Mouse (Mus musculus) liver, embryonic 16.5 days (tissue): Measurements from ENCODE around the gene Olfr544. TPM values are rescaled to one million over a fixed set of nuclear protein-coding genes. Genes with fewer than 3 reads are reported as not detected.

Experiments used
- ATAC-seq: fragments of 200-750 bp; cut with Nextera tagmentation; 2 replicates; pipeline ENCODE4 v1.8.0; 2017; ENCODE audit warnings: low read depth, mild to moderate bottlenecking, moderate number of reproducible peaks, moderate library complexity
- H3K27ac ChIP-seq: fragments of 300-500 bp; sonication (generic); 2 replicates; pipeline ENCODE4 v1.5.1; 2014; ENCODE audit warnings: mild to moderate bottlenecking, low read length
- H3K27me3 ChIP-seq: fragments of 300-500 bp; sonication (generic); 2 replicates; pipeline ENCODE4 v1.6.1; 2014; ENCODE audit warnings: low read depth, low read length, mixed read lengths; ENCODE audit not compliant: control insufficient read depth, insufficient read depth
- H3K36me3 ChIP-seq: fragments of 300-500 bp; sonication (generic); 2 replicates; pipeline ENCODE4 v1.6.1; 2014; ENCODE audit warnings: mild to moderate bottlenecking; ENCODE audit not compliant: control insufficient read depth, insufficient read depth
- H3K4me1 ChIP-seq: fragments of 300-500 bp; sonication (generic); 2 replicates; pipeline ENCODE4 v1.6.1; 2014; ENCODE audit warnings: low read depth, low read length, mixed read lengths; ENCODE audit not compliant: control insufficient read depth
- H3K4me2 ChIP-seq: fragments of 300-500 bp; sonication (generic); 2 replicates; pipeline ENCODE4 v1.6.1; 2014; ENCODE audit warnings: low read depth, low read length, mixed read lengths
- H3K4me3 ChIP-seq: fragments of 300-500 bp; sonication (generic); 2 replicates; pipeline ENCODE4 v1.5.1; 2014; ENCODE audit warnings: low read depth, mild to moderate bottlenecking, low read length
- H3K9ac ChIP-seq: fragments of 300-500 bp; sonication (generic); 2 replicates; pipeline ENCODE4 v1.6.1; 2014; ENCODE audit warnings: low read depth, low read length
- H3K9me3 ChIP-seq: fragments of 300-500 bp; sonication (generic); replicated peaks from 2 replicates; pipeline ENCODE4 v1.6.1; 2016; ENCODE audit warnings: low read length; ENCODE audit not compliant: control insufficient read depth
- WGBS: fragments of 180-500 bp; shearing (Covaris S2); extraction: QIAGEN DNeasy Blood & Tissue Kit; methylation state at CpG from one replicate; pipeline ENCODE4 v1.1.7; 2014; ENCODE audit not compliant: insufficient replicate concordance; 5-methylcytosine and 5-hydroxymethylcytosine counted together
- polyA plus RNA-seq: library from polyadenylated mRNA; unstranded; fragments of >200 nt; fragmentation: Nextera tagmentation; extraction: Ambion mirVana; gene quantifications from 2 replicates; pipeline ENCODE4 v1.2.1, GENCODE M21; 2015

Gene Olfr544
- polyA plus RNA-seq, 1 experiment from 2014 or later: 0.08 TPM

DNA sequence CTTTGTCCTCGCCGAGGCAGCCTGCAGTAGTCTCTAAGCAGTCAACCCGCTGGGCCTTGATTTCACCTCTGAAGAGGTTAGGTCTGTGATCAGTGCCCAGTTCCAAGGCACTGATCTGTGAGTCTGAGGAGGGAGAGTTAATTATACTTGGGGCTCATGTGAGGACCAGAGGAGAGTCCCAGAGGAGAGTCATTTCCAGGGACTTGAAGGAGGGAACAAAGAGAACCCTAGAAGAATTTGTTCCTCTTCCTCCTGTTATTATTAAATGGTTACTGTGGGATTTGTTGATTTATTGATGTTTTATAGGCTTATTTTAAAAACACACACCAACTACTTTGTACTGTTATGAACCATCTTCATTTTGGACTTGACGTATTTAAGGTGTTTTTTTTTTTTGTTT lies 6.5 kb downstream of the Olfr544 start, which contains the start of gene Olfr543:
Olfr543 (minus strand) TSS at position 101 of the 400 bp plus-strand sequence.
- H3K36me3 ChIP-seq: no peaks in the 10 kb centered on the region
- no peak within 1 kb of the TSS for H3K4me3 ChIP-seq
- H3K27me3 ChIP-seq: no peaks in the 10 kb centered on the region
- H3K9ac ChIP-seq: no peak within 1 kb of the TSS
- WGBS: 84% methylated on average over 4 of the region's 4 CpGs
- no peak within 1 kb of the TSS for H3K4me2 ChIP-seq
- no peaks in the 10 kb centered on the region for H3K9me3 ChIP-seq
- no peak within 1 kb of the TSS for H3K27ac ChIP-seq
- H3K4me1 ChIP-seq: peaks cover 11% of the 10 kb centered on the region
- no peak for ATAC-seq

DNA sequence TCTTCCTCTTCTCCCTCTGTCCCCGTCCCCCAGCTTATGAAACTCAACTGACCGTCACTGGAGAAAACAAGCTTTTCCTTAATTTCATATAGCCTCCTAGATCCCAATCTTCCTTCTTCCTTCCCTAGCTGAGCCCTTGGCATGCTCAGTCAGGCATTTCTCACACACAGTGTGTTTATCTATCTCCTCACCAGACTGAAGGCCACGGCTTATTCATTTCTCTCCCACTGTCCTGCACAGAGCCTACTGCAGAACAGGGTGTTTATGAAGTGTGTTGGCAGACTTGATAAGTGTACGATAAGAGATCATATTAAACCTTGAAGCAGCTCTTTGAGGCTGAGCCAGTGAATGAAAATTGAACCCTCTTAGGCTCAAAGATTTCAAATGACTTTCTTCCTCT lies 7.3 kb downstream of the Olfr544 start:
- Histone ChIP-seq H3K4me3 (no peak overlapping the region), H3K36me3 (no peaks in the 10 kb centered on the region), H3K4me2 (no peak overlapping the region), H3K9me3 (no peaks in the 10 kb centered on the region), H3K27me3 (no peaks in the 10 kb centered on the region), H3K4me1 (peaks cover 3% of the 10 kb centered on the region; the same call in 1 of the 2 replicates), H3K9ac (no peak overlapping the region), H3K27ac (no peak overlapping the region)
- no peak for ATAC-seq
- 57% methylated on average over 4 of the region's 4 CpGs for WGBS

DNA sequence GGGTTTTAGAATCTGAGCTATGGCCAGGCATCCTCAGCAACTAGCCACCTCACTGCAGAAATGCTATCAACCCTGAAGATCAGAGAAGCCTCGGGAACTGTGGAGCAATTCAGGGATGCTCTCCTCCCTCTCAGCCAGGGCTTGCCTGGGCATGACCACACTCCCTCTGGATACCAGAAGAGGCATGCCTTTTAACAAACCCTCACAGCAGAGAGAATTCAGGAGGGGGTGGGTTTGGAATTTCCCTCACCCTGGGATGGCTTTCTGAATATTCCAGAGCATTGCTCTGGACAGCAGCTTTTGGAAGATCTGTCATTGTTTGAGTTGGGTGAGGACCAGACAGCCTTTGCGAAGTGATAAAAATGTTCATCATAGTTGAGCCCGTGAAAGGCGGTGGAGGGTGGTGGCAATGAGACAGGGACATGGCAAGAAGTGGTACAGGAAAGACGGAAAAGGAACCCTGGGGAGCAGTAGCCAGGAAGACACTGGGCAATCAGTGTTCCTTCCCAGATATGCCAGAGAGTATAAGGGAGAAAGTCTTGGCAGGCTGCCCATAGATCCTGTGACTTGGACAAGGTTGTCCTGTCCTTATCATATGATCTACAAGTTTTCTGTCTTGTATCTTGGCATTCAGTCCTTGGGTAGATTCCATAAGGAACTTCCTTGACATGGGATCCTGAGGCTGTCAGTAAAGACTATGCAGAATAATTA lies 8.6 kb downstream of the Olfr544 start:
- no peaks in the 10 kb centered on the region for H3K36me3 ChIP-seq
- no peak overlapping the region for H3K4me2 ChIP-seq
- WGBS: 68% methylated on average over 5 of the region's 5 CpGs
- no peak for ATAC-seq
- H3K27me3 ChIP-seq: no peaks in the 10 kb centered on the region
- no peaks in the 10 kb centered on the region for H3K9me3 ChIP-seq
- no peak overlapping the region for H3K9ac ChIP-seq
- H3K4me3 ChIP-seq: no peak overlapping the region
- no peaks in the 10 kb centered on the region for H3K4me1 ChIP-seq
- H3K27ac ChIP-seq: no peak overlapping the region

DNA sequence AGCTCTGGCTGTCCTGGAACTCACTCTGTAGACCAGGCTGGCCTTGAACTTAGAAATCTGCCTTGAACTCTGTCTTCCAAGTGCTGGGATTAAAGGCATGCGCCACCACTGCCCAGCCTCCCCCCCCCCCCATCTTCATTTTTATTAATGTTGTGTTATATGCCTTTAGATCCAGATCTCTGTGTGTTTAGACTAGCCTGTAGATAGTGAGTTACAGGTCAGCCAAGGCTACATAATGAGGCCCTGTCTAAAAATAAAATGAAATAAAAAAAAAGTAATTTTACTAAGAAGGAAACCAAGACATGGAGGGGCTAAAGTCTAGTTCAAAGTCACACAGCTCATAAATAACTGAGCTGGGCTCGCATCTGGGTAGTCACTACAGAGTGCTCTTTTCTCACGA lies 9.2 kb downstream of the Olfr544 start:
- Histone ChIP-seq H3K9me3 (no peaks in the 10 kb centered on the region), H3K4me3 (no peak overlapping the region), H3K27me3 (no peaks in the 10 kb centered on the region), H3K27ac (no peak overlapping the region), H3K36me3 (no peaks in the 10 kb centered on the region), H3K4me2 (no peak overlapping the region), H3K4me1 (no peaks in the 10 kb centered on the region), H3K9ac (no peak overlapping the region)
- WGBS: 75% methylated on average over 3 of the region's 3 CpGs
- ATAC-seq: no peak

DNA sequence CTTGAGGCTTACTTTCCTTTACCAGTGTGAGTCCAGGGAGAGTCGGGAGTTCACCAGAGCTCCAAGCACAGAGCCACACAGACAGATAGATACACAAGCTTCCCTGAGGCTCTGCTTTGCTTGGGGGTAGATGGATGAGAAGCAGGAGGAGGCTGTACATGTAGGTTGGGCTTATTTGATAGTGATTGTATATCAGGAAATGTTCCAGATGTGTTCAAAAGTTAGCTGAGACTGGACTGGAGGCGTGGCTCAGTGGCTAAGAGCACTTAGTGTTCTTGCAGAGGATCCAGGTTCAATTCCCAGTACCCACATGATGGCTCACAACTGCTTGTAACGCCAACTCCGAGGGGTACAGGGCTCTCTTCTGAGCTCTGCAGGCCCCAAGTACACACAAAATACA lies 9.7 kb downstream of the Olfr544 start:
- no peaks in the 10 kb centered on the region for H3K9me3 ChIP-seq
- no peak overlapping the region for H3K4me2 ChIP-seq
- H3K4me1 ChIP-seq: no peaks in the 10 kb centered on the region
- H3K9ac ChIP-seq: no peak overlapping the region
- no peaks in the 10 kb centered on the region for H3K36me3 ChIP-seq
- no peak overlapping the region for H3K4me3 ChIP-seq
- no peaks in the 10 kb centered on the region for H3K27me3 ChIP-seq
- 73% methylated on average over 4 of the region's 4 CpGs for WGBS
- H3K27ac ChIP-seq: no peak overlapping the region
- no peak for ATAC-seq

DNA sequence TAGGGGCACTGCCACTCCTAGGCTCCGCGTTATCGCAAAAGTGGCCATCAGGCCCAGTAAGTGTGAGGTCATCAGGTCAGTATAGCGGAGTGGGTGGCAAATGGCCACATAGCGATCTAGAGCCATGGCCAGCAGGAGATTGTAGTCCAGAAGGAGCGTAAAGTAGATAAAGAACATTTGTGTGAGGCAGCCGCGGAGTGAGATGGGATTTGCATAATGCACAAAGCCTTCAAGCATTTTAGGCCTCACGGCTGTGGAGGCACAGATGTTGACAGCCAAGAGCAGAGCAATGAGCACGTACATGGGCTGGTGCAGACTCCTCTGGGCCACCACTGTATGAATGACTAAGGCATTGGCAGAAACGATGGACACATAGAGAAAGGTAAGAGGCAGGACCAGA lies 10.7 kb downstream of the Olfr544 start:
- Histone ChIP-seq H3K9ac (no peak overlapping the region), H3K4me3 (no peak overlapping the region), H3K4me1 (no peaks in the 10 kb centered on the region), H3K9me3 (no peaks in the 10 kb centered on the region), H3K27me3 (no peaks in the 10 kb centered on the region), H3K27ac (no peak overlapping the region), H3K36me3 (no peaks in the 10 kb centered on the region), H3K4me2 (no peak overlapping the region)
- ATAC-seq: no peak
- 84% methylated on average over 11 of the region's 11 CpGs for WGBS

DNA sequence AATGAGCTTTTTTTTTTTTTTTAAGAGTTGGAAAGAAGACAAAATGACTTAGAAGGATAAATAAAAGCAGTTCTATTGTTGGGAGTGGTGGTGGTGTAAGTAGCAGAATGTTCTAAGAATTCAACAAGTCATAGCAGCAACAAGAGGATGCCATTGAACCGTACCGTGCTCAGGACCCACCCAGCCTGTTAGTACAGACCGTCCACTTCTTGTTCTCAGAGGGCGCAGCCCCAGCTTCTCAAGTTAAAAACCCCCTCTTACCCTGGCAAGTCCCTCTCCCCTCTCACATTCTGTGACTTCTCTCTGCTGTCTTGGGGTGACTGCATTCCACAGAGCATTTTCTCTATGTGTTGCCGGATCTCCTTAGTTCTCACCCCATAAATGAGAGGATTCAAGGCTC lies 11.5 kb downstream of the Olfr544 start:
- no peak overlapping the region for H3K9ac ChIP-seq
- H3K9me3 ChIP-seq: no peaks in the 10 kb centered on the region
- 85% methylated on average over 5 of the region's 5 CpGs for WGBS
- H3K36me3 ChIP-seq: no peaks in the 10 kb centered on the region
- H3K4me3 ChIP-seq: no peak overlapping the region
- no peaks in the 10 kb centered on the region for H3K27me3 ChIP-seq
- ATAC-seq: no peak
- no peak overlapping the region for H3K4me2 ChIP-seq
- no peak overlapping the region for H3K27ac ChIP-seq
- H3K4me1 ChIP-seq: no peaks in the 10 kb centered on the region

DNA sequence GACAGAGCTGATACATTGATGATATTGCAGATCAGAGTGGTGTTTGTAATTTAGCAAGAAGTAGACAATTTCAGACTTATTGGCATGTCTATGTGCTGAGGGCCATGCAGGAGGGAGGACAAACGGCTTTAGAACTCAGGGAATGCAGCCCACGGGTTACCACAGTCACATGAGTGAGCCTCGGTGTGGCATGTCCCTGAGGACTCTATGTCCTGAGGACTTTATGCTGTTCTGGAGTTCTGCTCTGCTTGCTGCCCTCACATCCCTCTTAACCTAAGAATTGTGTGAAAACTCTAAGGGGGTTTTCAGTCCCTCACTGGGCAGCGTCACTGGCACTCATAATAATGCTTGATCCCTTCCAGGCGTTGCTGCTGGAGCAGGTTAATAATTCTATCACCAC lies 15.4 kb downstream of the Olfr544 start:
- Histone ChIP-seq H3K27ac (no peak overlapping the region), H3K27me3 (no peaks in the 10 kb centered on the region), H3K4me2 (no peak overlapping the region), H3K36me3 (peaks cover 22% of the 10 kb centered on the region), H3K9ac (no peak overlapping the region), H3K4me1 (no peaks in the 10 kb centered on the region), H3K4me3 (no peak overlapping the region), H3K9me3 (no peaks in the 10 kb centered on the region)
- ATAC-seq: no peak
- WGBS: 68% methylated on average over 5 of the region's 5 CpGs

DNA sequence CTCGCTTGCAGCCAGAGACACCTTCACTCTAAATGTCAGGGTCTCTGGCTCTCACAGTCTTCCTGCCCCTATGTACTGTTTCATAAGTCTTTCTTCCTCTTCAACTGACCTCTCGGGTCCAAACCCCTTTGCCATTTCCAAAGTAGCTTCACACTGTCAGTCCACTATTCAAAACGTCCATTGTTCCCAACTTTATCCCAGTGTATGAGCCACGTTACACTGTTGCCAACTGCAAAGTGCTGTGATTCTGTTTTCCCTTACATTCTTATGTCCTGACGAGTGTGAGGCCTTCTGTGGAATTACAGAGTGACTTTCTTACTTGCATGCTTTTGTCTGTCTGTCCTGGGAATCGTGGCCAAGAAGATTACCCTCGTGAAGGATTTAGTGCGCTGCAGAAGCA lies 20.5 kb downstream of the Olfr544 start:
- Histone ChIP-seq H3K9ac (no peak overlapping the region), H3K9me3 (no peaks in the 10 kb centered on the region), H3K27ac (no peak overlapping the region), H3K4me3 (no peak overlapping the region), H3K4me1 (no peaks in the 10 kb centered on the region), H3K27me3 (no peaks in the 10 kb centered on the region), H3K36me3 (peaks cover 73% of the 10 kb centered on the region), H3K4me2 (no peak overlapping the region)
- no peak for ATAC-seq
- WGBS: 86% methylated on average over 8 of the region's 8 CpGs
